Mouse (Mus musculus): ENCODE data around the gene Trim71.

Gene Trim71

GRCm38 (mm10) chr9:114477019-114477418 is 87.2 kb downstream of the Trim71 start:
- no peak for DNase-seq

- DNase-seq, result no peak
Observed at GRCm38 (mm10) chr9:114471892-114472291, 92.3 kb downstream of the Trim71 start.

DNA sequence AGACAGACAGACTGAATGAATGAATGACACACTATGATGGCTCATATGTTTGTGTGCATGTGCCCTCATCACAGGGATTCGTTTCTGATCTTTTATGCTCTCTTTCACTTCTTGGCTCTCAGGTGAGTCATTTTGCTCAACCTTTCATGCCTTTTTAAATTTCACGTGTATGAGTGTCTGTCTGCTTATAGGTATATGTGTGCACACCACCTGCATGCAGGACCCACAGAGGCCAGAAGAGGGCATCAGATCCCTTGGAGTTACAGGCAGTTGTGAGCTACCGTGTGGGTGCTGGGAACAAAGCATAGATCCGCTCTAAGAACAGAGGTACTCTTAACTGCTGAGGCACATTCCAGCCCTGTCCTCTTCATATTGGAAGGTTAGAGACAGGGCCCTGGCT is 95.5 kb downstream of the Trim71 start:
- no peak for DNase-seq

GRCm38 (mm10) chr9:114468217-114468616 is 96.0 kb downstream of the Trim71 start:
- no peak for DNase-seq

GRCm38 (mm10) chr9:114466871-114467270 is 97.3 kb downstream of the Trim71 start:
- no peak for DNase-seq

GRCm38 (mm10) chr9:114465442-114465841 is 98.7 kb downstream of the Trim71 start:
- no peak for DNase-seq

- DNase-seq, result no peak
Observed at GRCm38 (mm10) chr9:114462569-114462968, 101.6 kb downstream of the Trim71 start.

- DNase-seq, result no peak
Observed at GRCm38 (mm10) chr9:114458436-114458835, 105.7 kb downstream of the Trim71 start.

Data from cerebellum, adult 11 months (tissue).